Mouse (Mus musculus) spleen, adult 12 weeks (tissue): ENCODE measurements around the gene Trex1.

ENCODE experiments used
- DNase-seq: peaks from one replicate; pipeline ENCODE4 v3.0.0; 2022; ENCODE audit warnings: low spot score

The Trex1 gene

DNA sequence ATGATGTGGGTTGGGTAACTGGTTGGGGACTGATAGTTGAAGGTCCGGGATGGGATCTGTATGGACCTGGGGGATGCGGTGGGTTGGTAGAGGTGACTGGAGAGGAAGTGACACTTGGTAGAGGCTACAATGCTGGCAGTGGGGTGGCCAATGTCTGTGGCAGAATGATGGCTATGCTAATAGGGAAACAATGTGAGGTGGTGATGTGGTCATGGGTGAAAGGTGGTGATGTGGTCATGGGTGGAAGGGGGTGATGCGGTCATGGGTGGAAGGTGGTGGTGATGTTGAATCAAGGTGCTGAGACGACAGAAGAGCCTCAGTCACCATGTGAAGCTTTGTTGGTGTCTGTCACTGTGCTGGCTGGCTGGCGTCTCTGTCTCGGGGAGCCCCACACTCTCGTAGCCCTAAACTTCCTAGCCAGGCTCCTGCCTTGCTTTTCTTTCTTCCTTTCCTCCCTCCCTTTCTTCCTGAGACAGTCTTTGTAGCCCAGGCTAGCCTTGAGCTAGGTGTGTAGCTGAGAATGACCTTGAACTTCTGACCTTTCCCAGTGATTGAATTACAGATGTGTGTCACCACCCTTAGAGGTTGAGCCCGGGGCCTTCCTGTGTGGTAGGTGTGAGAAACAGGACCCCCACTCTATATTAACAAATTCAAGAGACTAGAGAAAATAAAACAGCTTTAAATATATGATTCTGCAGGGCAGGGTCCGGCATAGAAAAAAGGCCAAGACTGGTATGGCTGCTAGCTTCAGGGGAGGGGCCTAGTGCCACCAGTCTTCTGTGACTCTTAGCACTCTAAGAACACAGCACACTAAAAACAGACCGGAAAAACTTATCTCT, 7.7 kb downstream of the Trex1 start:
- DNase-seq = peak; percentile 59

DNA sequence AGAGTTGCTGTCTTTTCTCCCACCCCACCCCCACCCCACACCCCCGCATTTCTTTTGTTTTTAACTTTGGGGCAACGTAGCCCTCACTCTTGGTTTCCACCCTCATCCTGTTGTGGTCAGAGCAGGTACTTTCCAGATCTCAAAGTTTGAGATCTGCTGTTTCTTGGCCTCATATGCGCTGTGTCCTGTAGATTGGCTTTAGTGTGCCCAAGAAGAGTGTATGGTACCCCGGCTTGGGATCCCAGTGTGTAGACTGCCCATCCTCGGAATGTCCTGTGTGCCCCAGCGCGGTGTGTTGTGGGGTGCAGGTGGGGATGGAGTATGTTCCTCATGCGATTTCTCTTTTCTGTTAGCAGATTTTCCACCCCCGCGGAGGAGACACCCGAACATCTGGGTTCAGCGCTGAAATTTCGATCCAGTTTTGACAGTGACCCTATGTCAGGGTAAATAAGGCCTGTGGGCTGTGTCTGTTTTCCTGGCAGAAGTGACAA, 8.5 kb downstream of the Trex1 start:
- DNase-seq = no peak

GRCm38 (mm10) chr9:109050674-109050997, 8.9 kb downstream of the Trex1 start:
- no peak for DNase-seq

- DNase-seq = no peak
Measured at GRCm38 (mm10) chr9:109049996-109050673, 9.4 kb downstream of the Trex1 start.

GRCm38 (mm10) chr9:109049316-109049715, 10.2 kb downstream of the Trex1 start:
- no peak for DNase-seq

DNA sequence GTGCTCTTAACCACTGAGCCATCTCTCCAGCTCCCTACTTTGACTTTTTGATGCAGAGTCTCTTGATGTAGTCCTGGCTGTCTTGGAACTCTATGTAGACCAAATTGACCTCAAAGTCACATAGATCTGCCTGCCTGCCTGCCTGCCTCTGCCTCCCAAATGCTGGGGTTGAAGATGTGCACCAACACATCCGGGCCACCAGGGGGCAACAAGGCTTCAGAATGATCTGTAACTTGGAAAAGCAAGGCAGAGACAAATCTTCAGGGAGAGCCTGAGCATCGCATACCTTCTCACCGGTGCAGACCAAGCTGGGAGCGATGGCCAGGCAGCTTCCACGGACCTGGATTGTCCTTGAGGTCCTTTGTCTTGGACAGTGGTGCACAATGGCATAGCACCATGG, 13.2 kb downstream of the Trex1 start:
- peak; percentile 62 for DNase-seq

- no peak for DNase-seq
Measured at GRCm38 (mm10) chr9:109041351-109041750, 18.2 kb downstream of the Trex1 start.

- DNase-seq = no peak
Measured at GRCm38 (mm10) chr9:109040906-109041305, 18.6 kb downstream of the Trex1 start.

- DNase-seq = no peak
Measured at GRCm38 (mm10) chr9:109040216-109040615, 19.3 kb downstream of the Trex1 start.

- no peak for DNase-seq
Measured at GRCm38 (mm10) chr9:109039681-109040080, 19.9 kb downstream of the Trex1 start.

DNA sequence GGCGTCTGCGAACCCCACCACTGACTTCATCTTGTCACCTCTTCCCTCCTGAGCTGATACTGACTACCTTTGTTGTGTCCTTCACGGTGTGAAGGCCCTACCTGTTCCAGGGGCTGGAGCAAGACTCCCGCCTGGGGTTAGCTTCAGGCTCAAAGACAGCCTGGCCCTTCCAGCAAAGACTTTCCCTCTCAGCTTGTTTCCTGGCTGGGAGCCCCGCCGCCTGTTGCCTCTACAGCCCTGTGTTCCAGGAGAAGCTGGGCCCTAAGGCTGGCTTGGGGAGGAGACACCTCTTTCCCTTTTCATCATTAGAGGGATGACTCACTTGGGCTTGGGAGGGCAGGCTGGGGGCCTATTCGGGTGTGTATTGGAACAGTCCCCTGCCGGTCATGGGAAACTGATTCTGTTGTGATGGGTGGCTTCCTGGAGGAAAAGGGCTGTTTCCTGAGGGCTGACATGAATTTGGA, 20.6 kb downstream of the Trex1 start:
- DNase-seq = no peak

GRCm38 (mm10) chr9:109038086-109038895, 21.2 kb downstream of the Trex1 start, which contains the start of gene Shisa5:
Shisa5 (plus strand) TSS chr9:109038565.
- no peak for DNase-seq

- DNase-seq = no peak
Measured at GRCm38 (mm10) chr9:109032435-109032834, 27.1 kb downstream of the Trex1 start.

DNA sequence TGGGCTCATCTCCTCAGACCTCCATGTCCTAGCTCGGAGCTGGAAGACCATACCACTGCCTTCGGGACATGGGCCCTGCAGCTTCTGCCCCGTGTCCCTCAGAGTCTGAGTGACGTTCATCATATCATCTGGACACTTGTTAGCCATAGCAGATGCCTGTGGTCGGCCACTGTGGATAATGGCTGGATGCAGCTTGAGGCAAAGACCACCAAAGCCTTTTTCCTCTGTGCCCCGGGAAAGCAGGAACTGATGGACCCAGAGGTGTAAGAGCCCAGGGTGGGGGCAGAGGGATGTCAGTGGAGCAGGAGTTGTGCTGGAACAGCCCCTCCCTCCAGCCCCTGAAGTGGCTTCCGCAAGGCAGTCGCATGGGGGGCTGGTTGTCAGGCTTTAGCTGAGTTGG, 27.8 kb downstream of the Trex1 start:
- no peak for DNase-seq

GRCm38 (mm10) chr9:109031001-109031400, 28.5 kb downstream of the Trex1 start:
- DNase-seq = no peak

DNA sequence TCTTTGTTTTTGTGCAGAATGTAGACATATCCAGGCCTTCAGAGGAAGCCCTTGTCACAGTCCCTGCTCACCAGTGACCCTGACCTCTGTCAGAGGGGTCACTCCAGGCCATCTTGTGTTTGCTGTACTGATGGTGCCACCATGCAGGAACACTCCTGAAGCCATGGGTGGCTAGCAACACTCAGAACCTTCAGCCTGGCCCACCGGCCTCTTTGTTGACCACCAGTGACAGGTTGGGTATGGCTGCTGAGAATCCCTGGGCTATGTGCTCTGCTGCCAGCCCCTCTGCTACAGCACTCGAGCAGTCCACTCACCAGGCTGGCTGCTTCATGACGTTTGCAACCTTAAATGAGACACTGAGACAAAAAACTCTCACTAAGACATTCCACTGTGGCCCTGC, 29.2 kb downstream of the Trex1 start:
- no peak for DNase-seq

DNA sequence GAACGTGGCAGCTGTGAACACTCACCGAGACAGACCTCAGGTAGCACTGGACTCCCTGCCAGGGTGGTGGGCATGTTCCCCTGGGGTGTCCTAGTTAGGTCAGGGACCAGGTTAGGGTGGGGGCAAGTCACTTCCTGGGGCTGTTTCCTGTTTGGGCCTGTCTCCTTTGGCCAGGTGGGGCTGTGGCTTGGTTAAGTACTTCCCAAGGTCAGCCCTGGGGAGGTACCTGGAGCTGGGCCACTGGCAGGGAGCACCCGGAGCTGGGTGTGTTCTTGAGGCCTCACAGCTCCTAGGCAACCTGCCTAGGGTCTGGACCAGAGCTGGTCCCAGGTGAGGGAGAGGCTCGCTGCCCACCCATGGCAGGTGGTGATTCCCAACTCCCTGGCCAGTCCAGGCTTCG, 30.6 kb downstream of the Trex1 start:
- DNase-seq = no peak

- DNase-seq = no peak
Measured at GRCm38 (mm10) chr9:109028421-109028820, 31.1 kb downstream of the Trex1 start.

- DNase-seq = no peak
Measured at GRCm38 (mm10) chr9:109027521-109027920, 32.0 kb downstream of the Trex1 start.

- no peak for DNase-seq
Measured at GRCm38 (mm10) chr9:109022866-109023685, 36.5 kb downstream of the Trex1 start.

- no peak for DNase-seq
Measured at GRCm38 (mm10) chr9:109021428-109021827, 38.1 kb downstream of the Trex1 start.
